Comparison of ENCODE assay signal across 17 mouse cellular contexts in the genomic region with DNA sequence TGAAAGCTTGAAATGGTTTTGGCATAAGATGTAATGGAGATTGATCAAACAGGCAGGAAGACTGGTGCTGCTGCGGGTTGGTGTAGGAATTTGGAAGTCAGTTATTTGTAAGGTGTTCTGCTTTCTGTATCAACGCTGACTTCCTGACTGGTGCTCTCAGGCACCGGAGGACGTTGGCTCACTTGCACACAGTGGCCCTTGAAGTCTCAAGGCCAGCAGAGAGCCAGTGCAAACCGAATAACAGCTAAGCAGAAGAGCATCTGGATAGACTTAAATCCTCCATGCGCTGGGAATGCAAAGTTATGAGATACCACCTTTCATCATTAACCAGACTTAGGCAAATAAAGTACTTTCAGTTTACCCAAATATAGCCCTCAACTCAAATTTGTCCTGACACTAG.
A peak's percentile ranks its signal among the peaks of the same experiment; 100 is the strongest.
DNase-seq lines count a peak whose midpoint lies in the region; TF ChIP-seq lines count a peak whose summit lies in the region.
"Had no signal": no experiment of that assay in that cellular context is flagged by ENCODE, and none has a peak within 500 bp of the region (broad histone marks: within the 10 kb centered on the region; RNA-seq: fewer than 3 reads in every experiment).

No protein-coding gene starts in this region.

- no peak overlapping the region for H3K27ac ChIP-seq in left cerebral cortex, adult 2 months
- H3K27ac ChIP-seq: embryonic facial prominence, embryonic 13.5 days; embryonic facial prominence, embryonic 15.5 days; forebrain, embryonic 10.5 days; forebrain, embryonic 12.5 days had no signal

- no peak for TF ChIP-seq CTCF in left cerebral cortex, adult 2 months (IDR thresholded peaks at IDR 0.05)

- intact Hi-C loops in left cerebral cortex, adult 2 months (cut with DNase I) = no loop called here

- H3K4me3 ChIP-seq in left cerebral cortex, adult 2 months = no peak overlapping the region
- H3K4me3 ChIP-seq: embryonic facial prominence, embryonic 13.5 days; embryonic facial prominence, embryonic 15.5 days; erythroblast, embryonic 14.5 days; forebrain, embryonic 10.5 days; forebrain, embryonic 12.5 days had no signal

- peak; percentile 43 for DNase-seq in adrenal gland, adult 2 months
- no peak for DNase-seq in adrenal gland, adult 8-10 months
- DNase-seq in adrenal gland, postnatal 25 days = peak; percentile 16
- DNase-seq in adrenal gland, postnatal 36 days = peak; percentile 44 to 47
- DNase-seq in left cerebral cortex, adult 2 months (ENCODE audit: extremely low spot score in 1 of 2, low spot score in 2 of 2) = no peak
- DNase-seq: cerebellum, adult 11 months; cerebellum, adult 18-20 months; cerebellum, adult 8-10 months; cerebellum, adult 9-11 months; cerebellum, postnatal 14 days; cerebellum, postnatal 36 days; embryo, embryonic 11 days had no signal

Comparison
In these comparisons a context has a peak if more than half of its experiments do, and no peak if none do; other contexts are left out.
1. DNase-seq: peak in adrenal gland, adult 2 months (single experiment), adrenal gland, postnatal 25 days (single experiment) and adrenal gland, postnatal 36 days (2 of 2); none in adrenal gland, adult 8-10 months (single experiment) and left cerebral cortex, adult 2 months (0 of 2).